Mouse (Mus musculus) G1E-ER4 (cell line): ENCODE measurements around the gene Best3. TPM values are rescaled to one million over a fixed set of nuclear protein-coding genes. Genes with fewer than 3 reads are reported as not detected.

ENCODE experiments used
- GATA1 ChIP-seq: IDR thresholded peaks from one replicate; pipeline ENCODE4 v1.8.0; 2012; ENCODE audit warnings: low read length, inconsistent platforms
- polyA plus RNA-seq: library from polyadenylated mRNA; stranded (reverse); fragments of >175 nt; gene quantifications from 2 replicates; pipeline ENCODE4 v1.2.3, GENCODE M21; 2012

Best3 gene
- polyA plus RNA-seq, 1 experiment, result not detected

DNA sequence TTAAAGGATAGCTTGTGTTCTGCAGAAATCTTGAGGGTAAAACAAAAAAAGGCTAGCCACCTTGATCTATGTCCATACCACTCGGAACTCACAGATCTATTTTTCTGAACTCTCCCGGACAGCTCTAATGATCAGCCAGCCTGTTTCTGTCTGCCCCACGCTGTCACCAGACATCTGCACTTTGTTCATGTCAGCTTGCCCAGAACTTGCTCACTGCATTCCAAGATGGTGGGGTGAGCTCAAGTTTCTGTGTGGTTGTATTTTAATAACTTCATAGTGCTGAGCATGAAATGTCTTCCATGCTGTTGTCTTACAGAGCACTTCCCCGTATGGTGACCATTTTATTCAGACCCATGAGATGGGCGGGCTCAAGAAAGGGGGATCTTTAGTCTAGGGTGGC, 20.8 kb upstream of the Best3 start:
- no peak for TF ChIP-seq GATA1

DNA sequence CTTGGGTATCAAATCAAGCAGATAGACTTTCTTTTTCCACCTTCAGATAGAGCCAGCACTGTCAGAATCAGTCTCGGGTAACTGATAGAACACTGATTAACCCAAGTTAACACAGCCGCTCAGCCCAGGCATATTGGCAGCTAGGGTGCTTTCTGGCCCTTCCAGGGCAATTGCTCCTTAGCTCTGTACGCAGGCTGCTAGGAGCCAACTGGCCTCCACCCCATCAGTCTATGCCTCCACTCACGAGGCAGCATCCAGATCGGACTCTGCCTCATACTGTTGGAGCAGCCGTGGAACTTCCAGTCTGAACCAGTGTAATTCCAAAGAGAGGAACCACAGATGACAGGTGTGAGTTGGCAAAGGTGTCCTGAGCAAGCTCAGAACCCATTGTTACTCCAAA, 20.0 kb upstream of the Best3 start:
- no peak for TF ChIP-seq GATA1

DNA sequence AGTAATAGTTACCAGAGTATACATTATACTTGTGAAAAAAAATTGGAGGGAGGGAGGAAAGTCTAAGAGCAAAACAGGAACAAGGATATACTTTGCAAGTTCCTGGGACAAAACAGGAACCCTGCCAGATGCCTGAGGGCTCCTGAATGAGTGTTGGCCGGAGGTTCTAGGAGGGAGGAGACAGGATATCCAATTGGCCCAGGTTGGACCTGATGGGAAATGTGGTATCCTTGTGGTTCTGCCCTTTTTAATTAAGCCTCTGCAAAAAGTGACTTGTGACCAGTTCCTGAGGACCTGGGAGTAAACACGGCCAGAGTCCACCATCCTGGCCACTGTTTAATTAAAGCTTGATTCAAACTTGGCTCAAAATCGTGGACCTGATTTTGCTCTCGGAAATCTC, 17.4 kb upstream of the Best3 start:
- TF ChIP-seq GATA1, result no peak

DNA sequence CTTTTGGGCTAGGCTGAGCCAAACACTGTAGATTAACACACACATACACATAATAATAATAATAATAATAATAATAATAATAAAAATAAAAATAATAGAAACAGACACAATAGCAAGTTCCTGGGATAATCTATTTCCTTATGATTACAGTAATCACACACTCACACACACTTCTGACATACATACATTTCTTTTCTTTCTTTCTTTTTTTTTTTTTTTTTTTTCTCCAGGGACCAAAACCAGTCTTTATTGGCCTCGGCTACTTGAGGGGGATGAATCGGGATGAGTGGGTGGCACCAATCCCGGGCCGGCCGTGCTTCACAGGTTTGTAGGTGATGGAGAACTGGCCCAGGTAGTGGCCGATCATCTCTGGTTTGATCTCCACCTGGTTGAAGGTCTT, 13.6 kb upstream of the Best3 start, which contains the start of gene Gm10271:
Gm10271 (minus strand) TSS at position 101 of the 400 bp plus-strand sequence.
- TF ChIP-seq GATA1, result no peak

DNA sequence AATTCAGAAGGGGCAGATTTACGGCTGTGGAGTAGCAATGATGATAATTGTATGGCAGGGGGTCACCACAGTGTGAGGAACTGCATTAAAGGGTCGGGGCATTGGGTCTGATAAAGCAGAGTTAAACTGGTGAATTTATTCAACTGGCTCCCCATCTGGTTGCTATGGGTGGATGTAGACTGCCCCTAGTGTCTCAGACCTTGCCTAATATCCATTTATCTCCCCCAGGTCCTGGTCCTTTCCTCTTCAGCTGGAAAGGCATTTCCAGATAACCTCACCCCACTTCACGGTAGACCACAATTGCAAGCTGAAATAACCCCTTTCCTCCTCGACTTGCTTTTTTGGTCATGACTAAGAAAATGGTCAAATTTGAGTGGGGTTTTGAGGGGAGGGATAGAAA, 8.7 kb upstream of the Best3 start:
- TF ChIP-seq GATA1, result no peak

DNA sequence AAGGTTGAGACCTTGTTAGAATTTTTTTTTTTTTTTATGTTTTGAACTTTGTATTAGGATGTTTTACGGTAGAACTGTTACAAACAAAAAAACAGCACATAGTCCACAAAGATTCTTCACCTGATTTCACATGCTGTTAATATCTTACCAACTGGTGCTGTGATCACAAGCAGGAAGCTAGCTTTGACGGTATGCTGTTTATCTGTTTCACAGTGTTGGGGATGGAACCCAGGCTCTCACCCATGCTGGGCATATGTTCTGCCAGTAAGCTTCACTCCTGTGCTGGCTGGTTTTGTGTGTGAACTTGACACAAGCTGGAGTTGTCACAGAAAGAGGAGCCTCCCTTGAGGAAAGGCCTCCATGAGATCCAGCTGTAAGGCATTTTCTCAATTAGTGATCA, 8.3 kb upstream of the Best3 start:
- no peak for TF ChIP-seq GATA1

DNA sequence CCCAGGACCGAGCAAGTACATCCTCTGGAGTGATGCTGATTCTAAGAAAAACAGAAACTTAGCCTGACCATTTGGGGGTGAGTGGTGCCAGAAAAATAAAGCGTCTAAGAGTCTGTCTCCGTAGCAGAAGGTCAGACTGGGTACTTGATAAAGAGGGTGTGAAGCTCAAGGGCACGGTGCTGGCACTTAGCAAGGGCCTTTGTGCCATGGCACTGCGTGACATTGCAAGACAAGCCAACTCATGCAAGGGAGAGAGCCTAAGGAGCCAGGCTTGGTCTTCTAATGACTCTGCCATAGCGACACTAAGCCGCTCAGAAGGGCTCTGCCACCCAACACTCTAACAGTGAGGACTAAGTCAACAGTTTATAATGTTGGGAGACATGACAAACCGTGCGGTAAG, 7.3 kb upstream of the Best3 start:
- no peak for TF ChIP-seq GATA1

DNA sequence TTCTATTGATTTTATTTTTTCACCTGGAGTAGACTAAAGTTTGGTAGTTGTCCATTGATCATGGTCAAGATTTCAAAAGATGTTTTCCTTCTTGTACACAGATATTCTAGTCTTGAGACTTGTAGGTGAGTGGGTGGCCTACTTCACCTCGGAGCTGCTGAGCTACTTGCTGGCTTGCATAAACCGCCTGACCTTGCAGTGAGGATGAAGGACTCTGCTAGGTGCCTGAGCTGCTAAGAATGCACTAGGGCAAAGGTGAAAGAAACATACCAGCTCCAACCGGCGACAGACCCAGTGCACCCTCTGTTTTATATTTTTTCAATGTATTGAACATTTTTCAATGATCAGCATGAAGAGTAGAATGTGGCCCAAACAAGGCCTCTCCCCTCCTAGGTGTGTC, 5.8 kb upstream of the Best3 start:
- no peak for TF ChIP-seq GATA1

DNA sequence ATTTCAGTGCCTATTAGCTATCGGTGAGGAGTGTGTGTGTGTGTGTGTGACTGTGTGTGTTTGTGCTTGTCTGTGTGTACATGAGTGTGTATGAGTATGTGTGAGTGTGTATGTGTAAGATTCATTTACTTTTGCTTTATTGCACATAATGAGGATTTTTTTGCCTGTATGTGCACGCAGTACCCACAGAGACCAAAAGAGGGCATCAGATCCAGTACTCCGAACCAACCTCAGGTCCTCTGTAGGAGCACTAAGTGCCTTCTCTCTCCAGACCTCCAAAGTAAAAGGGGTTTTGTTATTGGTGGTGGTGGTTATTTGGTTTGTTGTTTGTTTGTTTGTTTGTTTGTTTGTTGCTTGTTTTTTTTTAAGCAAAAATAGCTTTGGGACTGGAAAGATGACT, 5.2 kb upstream of the Best3 start:
- no peak for TF ChIP-seq GATA1

DNA sequence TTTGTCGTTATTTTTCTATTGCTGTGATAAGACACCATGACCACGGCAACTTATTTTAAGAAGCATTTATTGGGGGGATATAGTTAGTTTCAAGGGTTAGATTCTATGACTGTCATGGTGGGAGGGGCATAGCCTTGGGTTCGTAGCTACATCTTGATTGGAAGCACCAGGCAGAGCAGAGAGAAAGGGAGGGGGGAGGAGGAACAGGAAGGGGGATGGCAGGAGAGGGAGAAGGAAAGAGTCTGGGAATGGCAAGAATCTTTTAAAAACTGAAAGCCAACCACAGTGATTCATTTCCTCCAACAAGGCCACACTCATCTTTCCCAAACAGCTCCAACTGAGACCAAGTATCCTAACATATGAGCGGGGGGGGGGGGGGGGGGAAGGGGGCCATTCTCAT, 3.6 kb upstream of the Best3 start:
- no peak for TF ChIP-seq GATA1

DNA sequence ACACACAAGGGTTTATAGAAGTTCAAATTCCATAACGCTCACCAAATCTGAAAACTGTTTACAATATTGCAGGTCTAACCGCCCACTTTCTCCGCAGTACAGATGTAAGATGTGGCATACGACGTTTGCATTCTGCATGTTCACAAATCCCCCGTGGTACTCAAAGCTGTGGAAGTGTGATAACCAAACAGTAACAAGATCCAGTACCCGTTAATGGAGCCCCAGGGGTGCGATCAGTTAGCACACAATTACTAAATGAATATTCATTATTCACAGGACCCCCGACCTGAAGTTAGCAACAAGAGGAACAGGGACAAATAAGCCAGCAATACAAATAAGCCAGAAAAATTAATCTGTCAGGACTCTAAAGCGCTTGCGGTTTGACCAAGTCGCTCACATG, 1.3 kb upstream of the Best3 start:
- no peak for TF ChIP-seq GATA1

DNA sequence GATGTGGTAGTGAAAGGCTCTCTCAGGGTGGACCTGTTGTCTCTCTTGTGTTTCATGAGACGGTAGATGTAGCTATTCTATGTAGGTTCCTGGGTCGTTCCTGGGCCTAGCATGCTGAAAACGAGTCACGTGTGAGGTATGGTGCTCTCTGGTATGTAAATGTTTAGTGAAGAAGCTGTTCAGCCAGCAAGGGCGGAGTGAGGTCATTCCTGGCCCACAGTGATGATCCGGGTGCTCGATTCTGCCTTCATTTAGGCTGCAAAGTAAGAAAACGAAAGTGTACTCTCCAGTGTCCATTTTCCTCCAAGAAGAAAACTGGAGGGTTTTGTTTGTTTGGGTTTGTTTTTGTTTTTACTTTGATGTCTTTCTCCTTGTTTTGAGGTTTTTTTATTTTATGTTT, 7.9 kb downstream of the Best3 start:
- TF ChIP-seq GATA1, result no peak

DNA sequence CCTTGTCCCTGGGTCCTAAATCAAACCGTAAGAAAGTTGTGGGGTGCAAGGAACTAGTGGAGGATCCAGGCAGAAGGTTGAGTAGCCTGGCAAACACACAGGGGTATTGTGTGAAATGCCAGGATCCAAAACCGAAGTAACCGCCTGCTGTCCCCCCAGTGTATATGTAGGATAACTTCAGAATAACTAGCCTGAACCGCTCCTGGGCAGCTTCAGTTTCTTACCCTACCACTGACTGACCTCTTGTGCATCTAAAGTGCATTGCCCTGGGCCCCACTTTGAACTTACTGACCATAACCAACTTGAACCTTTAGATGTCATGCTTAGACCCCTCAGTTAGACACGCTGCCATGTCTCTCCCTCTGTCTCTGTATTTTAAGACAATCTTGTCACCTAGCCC, 9.0 kb downstream of the Best3 start:
- no peak for TF ChIP-seq GATA1

DNA sequence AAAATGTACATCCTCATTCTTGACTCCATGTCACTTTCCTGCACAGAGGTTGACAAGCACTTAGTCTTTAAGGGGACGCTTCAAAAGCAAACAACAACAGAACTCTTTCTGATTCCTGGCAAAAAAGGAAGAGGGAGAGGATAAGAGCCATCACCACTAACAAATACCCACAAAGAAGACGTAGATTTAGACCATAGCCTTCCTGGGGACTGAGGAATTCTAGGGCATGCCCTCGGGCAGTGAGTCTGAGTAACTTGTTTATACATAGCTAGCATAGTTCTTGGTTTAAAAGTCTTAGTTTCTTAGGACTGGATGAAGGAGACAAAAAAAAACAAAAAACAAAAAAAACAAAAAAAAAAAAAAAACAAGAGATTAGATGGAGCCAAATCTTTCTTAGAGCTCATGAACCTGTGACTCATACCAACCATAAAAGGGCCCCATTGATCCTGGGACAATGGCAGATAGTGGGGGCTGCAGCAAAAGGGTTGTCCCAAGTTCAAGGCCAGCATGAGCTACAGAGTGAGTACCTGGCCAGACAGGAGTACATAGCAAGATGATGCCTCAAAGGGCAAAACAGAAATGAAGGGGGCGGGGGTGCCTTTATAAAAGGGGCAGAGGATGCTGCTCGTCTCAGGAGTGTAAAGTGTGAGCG, 9.6 kb downstream of the Best3 start:
- no peak for TF ChIP-seq GATA1

DNA sequence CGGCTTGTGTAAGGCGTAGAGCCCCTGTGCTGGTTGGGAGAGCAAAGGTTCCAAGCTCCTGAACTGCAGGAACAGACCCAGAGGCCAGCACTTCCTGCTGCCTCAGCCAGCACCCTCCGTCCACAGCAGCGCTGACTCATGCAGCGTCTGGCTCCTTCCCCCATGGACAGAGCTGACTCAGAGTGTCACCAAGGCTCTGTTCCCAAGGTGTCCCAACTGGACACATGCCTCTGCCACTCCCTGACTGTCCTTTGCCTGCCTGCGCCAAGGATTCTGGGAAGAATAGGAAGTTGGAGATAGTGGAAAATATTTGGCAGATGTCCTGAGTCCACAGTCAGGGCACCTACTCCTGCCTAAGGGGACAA, 10.1 kb downstream of the Best3 start:
- TF ChIP-seq GATA1, result no peak

DNA sequence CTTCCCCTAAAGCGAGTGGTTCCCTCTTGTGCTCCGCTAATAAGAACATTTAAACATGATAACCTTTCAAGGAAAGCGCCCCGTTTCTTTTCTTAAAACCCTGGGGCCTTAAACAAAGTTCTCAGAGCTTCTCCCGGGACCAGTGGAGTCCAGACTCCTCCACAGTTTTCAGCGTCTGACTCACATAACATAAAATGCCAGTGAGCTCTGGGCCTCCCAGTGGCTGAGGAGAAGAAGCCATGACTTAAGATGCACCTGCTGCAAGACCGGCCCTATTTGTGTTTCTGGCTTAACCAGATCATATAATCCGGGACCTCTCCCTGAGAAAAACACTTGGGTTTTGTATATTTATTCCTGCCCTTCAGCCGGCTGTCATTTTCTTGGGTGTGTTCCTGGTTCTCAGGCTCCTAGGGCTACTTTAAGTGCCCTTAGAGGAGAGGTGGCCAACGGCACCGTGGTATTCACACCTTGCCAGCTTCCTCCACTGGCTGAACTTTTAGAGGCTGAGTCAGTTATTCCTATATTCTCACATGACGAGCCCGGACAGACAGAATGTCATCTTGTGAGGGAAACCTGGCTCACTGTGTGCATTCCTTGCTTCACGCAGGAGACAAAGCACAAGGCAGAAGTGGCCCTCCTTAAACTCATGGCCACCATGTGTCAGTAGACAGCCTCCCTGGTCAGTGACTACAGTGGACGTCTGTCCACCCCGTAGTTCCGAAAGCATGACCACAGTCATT, 12.8 kb downstream of the Best3 start:
- TF ChIP-seq GATA1, result no peak

DNA sequence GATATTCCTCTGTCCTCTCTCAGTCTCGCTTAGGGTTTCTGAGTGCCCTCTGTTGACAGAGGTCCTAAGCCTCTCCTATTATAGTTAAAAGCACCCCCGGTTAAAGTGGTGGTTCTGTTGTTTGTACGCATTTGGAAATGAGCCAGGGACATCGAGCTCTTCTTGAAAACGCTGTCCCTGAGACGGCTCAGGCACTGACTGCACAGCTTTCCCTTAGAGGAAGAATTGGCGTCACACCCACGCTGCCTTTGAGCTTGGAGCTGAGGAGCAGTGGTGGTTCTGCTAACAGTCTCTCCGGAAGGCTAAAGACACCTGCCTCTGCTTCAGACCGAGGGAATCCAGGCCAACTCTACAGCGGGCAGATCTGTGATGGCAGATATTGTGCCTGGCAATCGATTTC, 14.9 kb downstream of the Best3 start:
- TF ChIP-seq GATA1, result no peak
